Mouse (Mus musculus): Measurements from ENCODE around the gene Gm10447.

GRCm38 (mm10) chr11:53456474-53457371 is at the start of gene Gm10447, which contains the start of gene Shroom1:
- peak; percentile 79 for TF ChIP-seq POLR2A (IDR thresholded peaks at IDR 0.05; ENCODE audit: low read depth, low read length)
- no peak for TF ChIP-seq CTCF (IDR thresholded peaks at IDR 0.05; ENCODE audit: borderline replicate concordance, insufficient read depth, low read length)
